Mouse (Mus musculus) ovary, adult 18-20 months (tissue): ENCODE results near the gene Apoc4.

ENCODE experiments used
- DNase-seq: peaks from one replicate; pipeline ENCODE4 v3.0.0; 2022; ENCODE audit warnings: low spot score, mixed read lengths

Apoc4 gene

GRCm38 (mm10) chr7:19681202-19681694, at the start of gene Apoc4, which contains the start of gene Gm44805:
TSS of gene Apoc4 (minus strand) at chr7:19681479.
TSS of gene Gm44805 (minus strand) at chr7:19681423.
- DNase-seq, result no peak

GRCm38 (mm10) chr7:19726541-19726940, 45.3 kb upstream of the Apoc4 start:
- DNase-seq, result no peak

DNA sequence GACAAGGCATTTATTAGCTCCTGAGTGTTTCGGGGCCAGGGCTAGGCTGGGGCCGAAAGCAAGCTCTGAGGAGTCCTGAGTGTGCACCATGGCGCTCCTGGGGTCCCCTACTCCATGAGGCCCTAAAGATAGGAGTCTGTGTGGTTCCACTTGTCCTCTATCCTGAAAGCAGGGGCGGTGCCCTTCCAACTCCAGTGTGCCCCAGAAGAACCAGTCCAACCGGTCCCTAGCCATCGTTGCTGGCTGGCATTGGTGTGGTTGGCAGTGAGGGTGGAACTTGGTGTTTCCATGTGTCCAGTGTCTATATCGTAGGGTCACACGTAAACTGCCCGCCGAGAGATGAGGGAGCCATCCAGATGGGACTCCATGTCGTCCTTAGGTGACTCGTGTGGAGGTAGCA, 42.9 kb upstream of the Apoc4 start:
- DNase-seq, result no peak

DNA sequence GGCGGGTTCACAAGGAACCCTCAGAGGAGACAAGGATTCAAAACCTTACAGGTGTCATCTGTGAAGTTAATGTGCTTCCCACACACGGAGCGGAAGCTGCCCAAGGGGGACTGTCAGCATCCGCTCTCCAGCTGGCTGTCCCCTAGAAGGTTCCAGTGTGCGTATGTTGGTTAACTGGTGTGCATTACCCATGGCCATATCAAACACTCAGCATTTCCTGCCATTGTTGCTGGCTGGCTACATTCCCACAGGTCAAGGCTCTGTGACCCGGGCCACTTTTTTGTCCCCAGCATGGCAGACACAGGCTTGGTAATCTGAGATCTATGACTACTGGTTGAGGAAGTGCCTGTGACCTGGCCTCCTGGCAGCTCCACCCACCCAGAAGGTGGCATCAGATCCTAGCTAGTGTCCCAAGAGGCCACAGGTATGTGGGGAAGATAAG, 41.5 kb upstream of the Apoc4 start:
- no peak for DNase-seq

DNA sequence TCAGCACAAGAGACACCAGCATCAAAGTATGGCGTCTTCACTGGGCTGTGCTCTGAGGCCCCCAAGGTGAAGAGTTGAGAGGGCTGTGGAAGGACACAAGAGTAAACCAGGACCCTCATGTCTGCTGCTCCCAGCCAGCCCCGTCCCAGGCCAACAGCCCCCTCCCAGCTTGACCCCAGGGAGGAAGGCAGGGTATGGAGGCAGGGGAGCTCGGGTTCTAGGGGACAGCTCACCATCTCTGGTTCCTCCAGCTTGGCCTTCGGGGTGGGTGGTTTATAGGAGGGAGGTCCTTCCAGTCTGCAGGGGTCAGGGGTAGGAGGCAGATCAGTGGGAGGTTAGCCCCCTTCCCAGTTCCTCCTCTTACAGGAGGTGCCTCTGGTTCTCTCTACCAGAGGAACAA, 37.9 kb upstream of the Apoc4 start:
- DNase-seq, result no peak

- DNase-seq, result no peak
These were observed 37.1 kb upstream of the Apoc4 start for GRCm38 (mm10) chr7:19718297-19718952.

- DNase-seq, result no peak
These were observed 36.1 kb upstream of the Apoc4 start for GRCm38 (mm10) chr7:19717346-19717745.

GRCm38 (mm10) chr7:19716822-19717221, 35.5 kb upstream of the Apoc4 start:
- no peak for DNase-seq

DNA sequence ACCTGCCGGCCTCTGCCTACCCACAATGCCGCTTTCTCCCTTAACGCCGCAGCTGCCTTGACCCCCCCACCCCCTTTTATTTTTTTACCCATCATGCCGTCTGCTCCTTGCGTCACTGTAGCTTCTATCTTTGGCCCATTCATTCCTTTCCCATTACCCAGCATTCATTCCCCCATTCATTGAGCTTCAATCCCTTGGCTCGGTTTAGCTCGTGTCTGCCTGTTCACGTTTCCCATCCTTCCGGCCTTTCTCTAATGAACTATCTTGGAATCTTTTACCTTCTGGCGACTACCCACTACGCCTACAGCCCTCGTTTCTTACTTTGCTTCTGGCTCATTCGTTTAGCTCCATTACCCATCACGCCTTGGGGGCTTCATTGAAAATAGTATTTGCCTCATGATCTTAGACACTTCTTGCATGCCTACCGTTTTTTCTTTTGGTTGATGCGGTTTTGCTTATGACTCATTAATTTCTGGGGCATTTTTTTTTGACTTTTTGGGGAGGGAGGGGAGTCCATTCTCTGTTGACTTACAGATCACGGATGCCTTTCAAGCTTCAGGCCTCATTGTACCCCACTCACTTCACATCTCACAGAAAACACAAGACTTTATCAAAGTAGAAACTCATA, 34.9 kb upstream of the Apoc4 start:
- no peak for DNase-seq

GRCm38 (mm10) chr7:19715239-19716054, 34.2 kb upstream of the Apoc4 start, which contains the start of gene Tomm40:
TSS of gene Tomm40 (minus strand) at chr7:19715438.
- peak; percentile 100 for DNase-seq

- DNase-seq, result no peak
These were observed 33.6 kb upstream of the Apoc4 start for GRCm38 (mm10) chr7:19714836-19715235.

DNA sequence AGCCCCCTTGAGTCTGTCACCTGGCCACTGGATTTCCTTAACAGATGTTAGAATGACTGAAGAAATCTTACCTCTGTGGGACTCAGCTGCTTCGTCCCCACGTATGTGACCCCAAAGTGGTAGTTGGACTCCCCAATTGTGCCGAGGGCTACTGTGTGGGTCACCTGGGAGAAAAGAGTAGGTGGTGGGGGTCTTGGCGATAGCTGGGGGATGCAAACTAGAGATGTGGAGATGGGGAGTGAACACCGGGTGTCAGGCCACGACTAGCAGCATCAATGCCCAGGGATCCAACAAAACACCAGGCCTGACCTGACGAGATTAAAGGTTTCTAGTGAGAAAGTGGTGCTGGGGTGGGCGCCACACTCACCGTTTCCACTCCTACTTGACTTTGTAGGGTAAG, 32.3 kb upstream of the Apoc4 start:
- no peak for DNase-seq

DNA sequence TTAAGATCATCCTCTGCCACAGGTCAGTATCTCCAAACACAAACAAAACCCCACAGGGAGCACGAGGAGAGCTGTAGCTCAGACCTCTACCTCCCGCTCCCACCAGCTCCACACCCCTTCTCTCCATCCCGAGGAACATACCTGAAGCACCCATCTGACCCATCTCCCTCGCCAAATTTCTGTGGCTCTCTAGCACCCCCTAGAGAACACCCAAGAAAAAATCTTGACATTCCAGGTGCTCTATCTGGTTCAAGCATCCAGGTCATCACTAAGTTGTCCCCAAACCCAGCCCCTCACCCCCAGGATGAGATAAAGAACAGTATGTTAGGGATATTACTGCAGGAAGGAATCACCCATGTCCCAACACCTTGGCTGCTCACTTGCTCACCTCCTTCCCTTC, 31.9 kb upstream of the Apoc4 start:
- DNase-seq, result no peak

DNA sequence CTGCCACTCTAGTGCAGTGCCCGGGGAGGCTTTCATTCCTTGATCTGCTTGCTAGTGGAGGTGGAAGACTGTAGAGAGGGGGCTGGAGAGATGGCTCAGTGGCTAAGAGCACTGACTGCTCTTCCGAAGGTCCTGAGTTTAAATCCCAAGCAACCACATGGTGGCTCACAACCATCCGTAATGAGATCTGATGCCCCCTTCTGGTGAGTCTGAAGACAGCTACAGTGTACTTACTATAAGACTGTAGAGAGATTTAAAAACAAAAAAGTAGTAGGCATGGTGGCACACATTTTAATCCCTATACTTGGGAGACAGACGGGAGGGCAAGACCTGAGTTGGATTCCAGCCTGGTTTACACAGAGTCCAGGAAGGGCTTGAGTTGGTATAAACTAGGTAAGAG, 31.1 kb upstream of the Apoc4 start:
- DNase-seq, result no peak

GRCm38 (mm10) chr7:19710650-19711049, 29.4 kb upstream of the Apoc4 start:
- no peak for DNase-seq

GRCm38 (mm10) chr7:19705271-19705670, 24.0 kb upstream of the Apoc4 start:
- no peak for DNase-seq

DNA sequence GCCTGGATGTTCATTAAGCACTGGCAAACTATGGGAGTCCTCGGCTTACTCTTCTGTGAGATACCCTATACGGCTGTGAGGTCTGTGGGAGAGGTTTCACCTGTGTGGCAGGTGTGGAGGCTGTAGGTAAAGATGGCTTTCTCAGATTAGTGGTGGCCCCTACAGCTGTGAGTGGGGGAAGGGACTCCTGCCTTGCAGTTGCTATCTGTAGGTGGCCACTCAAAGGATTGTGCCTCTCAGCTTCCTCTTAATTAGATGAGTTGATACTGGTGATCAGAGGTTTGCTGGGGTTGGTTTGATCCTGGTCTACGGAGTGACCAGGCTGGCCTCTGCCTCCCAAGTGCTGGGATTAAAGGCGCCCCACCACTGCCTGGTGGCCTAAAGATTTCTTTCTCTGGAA, 23.2 kb upstream of the Apoc4 start:
- DNase-seq, result no peak

DNA sequence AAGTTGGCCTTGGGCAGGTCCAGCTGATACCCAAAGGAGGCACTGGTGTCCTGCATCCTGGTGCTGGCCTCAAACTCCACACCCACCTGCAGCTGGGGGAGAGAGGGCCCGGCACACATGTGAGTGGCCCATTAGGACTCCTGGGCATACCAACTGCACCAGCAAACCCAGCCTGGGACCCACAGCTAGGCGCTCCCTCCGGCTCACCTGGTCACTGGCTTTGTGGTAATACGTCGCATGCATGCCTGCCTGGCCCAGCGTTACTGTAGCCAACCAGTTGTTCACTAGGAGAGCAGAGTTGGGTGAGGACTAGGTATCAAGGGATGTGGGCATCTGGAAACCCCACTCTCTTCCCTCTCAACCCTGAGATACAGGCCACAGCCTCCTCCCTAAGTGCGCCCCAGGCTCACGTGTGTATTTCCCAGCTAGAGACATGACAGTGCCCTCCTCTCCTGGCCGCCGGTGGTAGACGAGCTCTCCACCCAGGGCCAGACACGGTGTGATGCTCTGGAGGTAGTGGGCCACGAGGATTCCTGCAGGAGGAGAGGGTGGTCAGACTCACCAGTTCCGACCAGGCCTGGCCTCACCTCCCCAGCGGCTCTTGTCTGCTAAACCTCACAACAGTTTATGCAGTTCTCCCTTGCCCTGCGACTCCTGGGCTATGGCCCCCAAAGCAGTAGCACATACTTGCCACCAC, 21.7 kb upstream of the Apoc4 start:
- DNase-seq, result no peak

- DNase-seq, result no peak
These were observed 19.9 kb upstream of the Apoc4 start for GRCm38 (mm10) chr7:19701069-19701761.

DNA sequence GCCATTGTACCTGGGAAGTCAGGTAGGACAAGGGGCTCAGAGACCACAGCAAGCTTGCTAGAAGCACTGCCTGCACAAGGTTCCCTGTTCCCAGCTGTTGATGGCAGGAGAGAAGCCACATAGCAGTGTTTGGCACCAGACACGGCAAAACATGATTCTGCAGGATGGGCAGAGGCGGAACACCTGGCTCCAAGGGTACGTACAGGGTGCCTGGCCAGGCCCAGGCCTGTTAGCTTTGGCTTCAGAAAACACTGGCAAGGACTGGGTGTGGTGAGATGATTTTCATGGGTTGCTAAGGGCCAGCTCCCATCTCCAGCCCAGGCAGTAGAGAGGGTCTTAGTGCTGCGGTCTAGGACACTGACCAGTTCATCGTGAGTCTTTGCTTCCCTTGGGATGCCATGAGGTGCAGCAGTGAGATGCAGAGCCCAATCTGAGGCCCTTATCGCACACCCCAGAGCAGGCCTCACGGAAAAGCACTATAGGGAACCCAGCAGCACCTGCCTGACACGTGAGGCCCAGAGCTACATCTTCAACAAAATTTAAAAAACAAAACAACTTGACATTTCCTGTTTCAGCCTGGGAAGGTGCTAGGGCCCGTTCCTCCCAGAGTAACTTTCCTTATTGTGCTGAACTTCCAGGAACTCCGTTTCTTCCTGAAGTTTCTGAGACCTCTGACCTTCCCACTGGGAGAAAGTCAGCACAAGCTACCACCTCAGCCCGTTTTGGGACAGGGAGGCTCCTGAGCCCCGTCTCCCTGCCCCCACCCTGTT, 19.2 kb upstream of the Apoc4 start:
- DNase-seq, result no peak

GRCm38 (mm10) chr7:19699827-19700148, 18.5 kb upstream of the Apoc4 start:
- DNase-seq, result no peak
